Mouse (Mus musculus): ENCODE data around the gene Aqp12. TPM values are rescaled to one million over a fixed set of nuclear protein-coding genes. Genes with fewer than 3 reads are reported as not detected.

Aqp12 gene
- polyA plus RNA-seq, 1 experiment from 2014 or later, result not detected

DNA sequence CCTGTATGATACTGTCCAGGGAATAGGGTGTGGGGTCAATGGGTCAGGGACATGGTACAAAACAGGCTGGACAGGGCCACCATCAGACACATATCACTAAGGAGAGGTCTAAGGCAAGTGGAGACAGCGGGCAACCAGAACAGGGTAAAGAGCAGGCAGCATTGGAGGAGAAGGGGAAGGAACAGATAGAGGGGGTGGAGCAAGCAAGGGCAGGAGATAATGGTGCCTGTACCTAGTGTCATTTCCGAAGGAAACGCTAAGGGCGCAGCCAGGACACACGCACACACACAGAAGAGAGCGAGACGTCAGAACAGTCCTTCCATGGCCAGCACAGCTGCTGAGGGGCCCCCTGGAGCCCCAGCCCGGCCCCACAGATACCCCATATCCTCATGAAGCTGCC, 20.5 kb downstream of the Aqp12 start:
- H3K4me3 ChIP-seq (replicated peaks), result no peak overlapping the region
- H3K4me1 ChIP-seq (replicated peaks), result no peaks in the 10 kb centered on the region
- H3K36me3 ChIP-seq, result peaks cover 99% of the 10 kb centered on the region
- no peaks in the 10 kb centered on the region for H3K9me3 ChIP-seq
- H3K27me3 ChIP-seq, result no peaks in the 10 kb centered on the region
- no peak; the same call in 1 of the 2 replicates for ATAC-seq
- WGBS, result 91% methylated on average over 8 of the region's 8 CpGs
- no peak overlapping the region for H3K4me2 ChIP-seq (replicated peaks)
- no peak overlapping the region for H3K9ac ChIP-seq (replicated peaks)
- H3K27ac ChIP-seq, result no peak overlapping the region

DNA sequence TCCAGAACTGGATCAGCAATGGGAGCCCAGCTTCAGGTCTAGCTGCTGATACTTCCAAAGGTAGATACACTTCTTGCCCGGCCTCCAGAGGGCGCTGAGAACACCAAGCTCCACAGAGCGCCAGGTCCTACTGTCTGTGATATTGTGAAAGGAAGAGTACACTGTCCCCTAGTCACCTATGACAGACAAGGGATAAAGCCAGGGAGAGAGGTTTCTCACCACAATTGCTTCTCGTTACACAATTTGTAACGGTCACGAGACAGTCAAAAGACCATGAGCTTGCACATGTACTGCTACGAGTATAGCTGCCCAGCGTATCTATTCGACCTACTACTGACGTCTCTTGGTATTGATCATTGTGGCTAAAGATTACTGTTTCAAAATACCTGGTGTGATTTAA, 23.3 kb downstream of the Aqp12 start:
- no peak for ATAC-seq
- Histone ChIP-seq H3K36me3 (peaks cover 99% of the 10 kb centered on the region), H3K27me3 (no peaks in the 10 kb centered on the region), H3K27ac (no peak overlapping the region), H3K9ac (replicated peaks) (no peak overlapping the region), H3K4me2 (replicated peaks) (no peak overlapping the region), H3K9me3 (no peaks in the 10 kb centered on the region), H3K4me3 (replicated peaks) (no peak overlapping the region), H3K4me1 (replicated peaks) (no peaks in the 10 kb centered on the region)
- WGBS, result 97% methylated on average over 10 of the region's 10 CpGs

DNA sequence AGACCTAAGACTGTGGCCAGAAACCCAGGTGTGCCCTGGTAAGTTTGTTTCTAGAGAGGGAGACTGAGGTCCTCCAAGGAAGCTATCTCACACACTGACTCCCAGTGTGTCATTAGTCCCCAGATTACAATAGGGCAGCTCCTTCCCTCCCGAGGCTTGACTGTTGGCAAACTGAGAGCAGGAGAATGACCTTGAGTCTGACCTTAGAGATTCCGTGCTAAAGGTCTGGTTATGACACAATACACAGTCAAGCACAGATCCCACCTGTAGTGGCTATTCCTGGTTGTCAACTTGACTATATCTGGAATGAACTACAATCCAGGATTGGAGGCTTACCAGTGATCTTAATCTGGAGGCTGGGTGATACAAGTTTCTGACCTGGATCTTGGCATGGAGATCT, 23.9 kb downstream of the Aqp12 start:
- Histone ChIP-seq H3K9ac (replicated peaks) (no peak overlapping the region), H3K4me3 (replicated peaks) (no peak overlapping the region), H3K4me1 (replicated peaks) (no peaks in the 10 kb centered on the region), H3K27me3 (no peaks in the 10 kb centered on the region), H3K27ac (no peak overlapping the region), H3K4me2 (replicated peaks) (no peak overlapping the region), H3K9me3 (no peaks in the 10 kb centered on the region), H3K36me3 (peaks cover 99% of the 10 kb centered on the region)
- 93% methylated on average over 2 of the region's 2 CpGs for WGBS
- ATAC-seq, result no peak

GRCm38 (mm10) chr1:93031199-93031598, 25.1 kb downstream of the Aqp12 start:
- no peak for ATAC-seq
- H3K9ac ChIP-seq (replicated peaks), result no peak overlapping the region
- no peaks in the 10 kb centered on the region for H3K9me3 ChIP-seq
- peaks cover 99% of the 10 kb centered on the region for H3K36me3 ChIP-seq
- no peaks in the 10 kb centered on the region for H3K4me1 ChIP-seq (replicated peaks)
- WGBS, result 94% methylated on average over 3 of the region's 3 CpGs
- H3K4me2 ChIP-seq (replicated peaks), result no peak overlapping the region
- no peak overlapping the region for H3K27ac ChIP-seq
- no peaks in the 10 kb centered on the region for H3K27me3 ChIP-seq
- H3K4me3 ChIP-seq (replicated peaks), result no peak overlapping the region

DNA sequence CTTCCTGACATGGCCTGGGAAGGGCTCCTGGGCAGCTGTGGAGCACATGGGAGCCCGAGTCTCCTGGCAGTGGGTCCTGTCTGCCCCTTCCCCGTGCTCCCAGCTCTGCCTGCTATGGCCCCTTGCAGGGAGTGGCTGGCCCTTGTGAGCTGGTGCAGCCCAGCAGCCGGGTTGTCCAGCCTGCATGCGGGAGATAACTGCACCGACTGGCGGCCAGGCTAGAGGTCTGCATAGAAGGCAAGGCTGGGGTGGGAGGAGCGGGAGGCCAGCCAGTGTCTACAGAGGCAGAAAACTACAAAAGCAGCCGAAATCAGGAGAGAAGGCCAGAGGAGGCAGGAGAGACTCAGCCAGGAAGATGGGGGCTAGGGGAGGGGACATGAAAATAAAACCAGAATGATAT, 27.9 kb downstream of the Aqp12 start:
- Histone ChIP-seq H3K4me2 (replicated peaks) (no peak overlapping the region), H3K27me3 (no peaks in the 10 kb centered on the region), H3K9ac (replicated peaks) (no peak overlapping the region), H3K27ac (no peak overlapping the region), H3K4me1 (replicated peaks) (no peaks in the 10 kb centered on the region), H3K4me3 (replicated peaks) (no peak overlapping the region), H3K9me3 (no peaks in the 10 kb centered on the region), H3K36me3 (peaks cover 99% of the 10 kb centered on the region)
- WGBS, result 60% methylated on average over 8 of the region's 8 CpGs
- no peak for ATAC-seq

DNA sequence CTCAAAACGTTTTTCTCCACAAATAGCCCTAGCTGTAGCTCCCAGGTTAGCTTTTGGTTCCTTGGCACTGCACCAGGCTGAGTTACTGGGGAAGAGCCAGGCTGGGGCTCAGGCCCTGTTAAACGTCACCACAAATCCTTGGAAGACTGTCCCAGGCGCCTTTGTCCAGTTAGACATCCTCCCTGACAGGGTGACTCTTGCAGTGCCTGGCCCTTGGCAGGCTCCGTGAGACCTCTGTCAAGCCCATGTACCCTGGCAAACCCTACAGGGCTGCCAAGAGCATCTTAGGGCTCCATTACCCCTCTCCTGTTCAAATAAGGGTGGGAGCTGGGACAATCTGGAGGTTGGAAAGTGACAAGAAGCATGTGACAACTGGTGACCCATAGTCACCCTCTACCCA, 29.8 kb downstream of the Aqp12 start:
- Histone ChIP-seq H3K27ac (no peak overlapping the region), H3K4me2 (replicated peaks) (no peak overlapping the region), H3K9ac (replicated peaks) (no peak overlapping the region), H3K36me3 (peaks cover 100% of the 10 kb centered on the region), H3K4me1 (replicated peaks) (no peaks in the 10 kb centered on the region), H3K27me3 (no peaks in the 10 kb centered on the region), H3K4me3 (replicated peaks) (no peak overlapping the region), H3K9me3 (no peaks in the 10 kb centered on the region)
- 80% methylated on average over 4 of the region's 4 CpGs for WGBS
- ATAC-seq, result no peak

DNA sequence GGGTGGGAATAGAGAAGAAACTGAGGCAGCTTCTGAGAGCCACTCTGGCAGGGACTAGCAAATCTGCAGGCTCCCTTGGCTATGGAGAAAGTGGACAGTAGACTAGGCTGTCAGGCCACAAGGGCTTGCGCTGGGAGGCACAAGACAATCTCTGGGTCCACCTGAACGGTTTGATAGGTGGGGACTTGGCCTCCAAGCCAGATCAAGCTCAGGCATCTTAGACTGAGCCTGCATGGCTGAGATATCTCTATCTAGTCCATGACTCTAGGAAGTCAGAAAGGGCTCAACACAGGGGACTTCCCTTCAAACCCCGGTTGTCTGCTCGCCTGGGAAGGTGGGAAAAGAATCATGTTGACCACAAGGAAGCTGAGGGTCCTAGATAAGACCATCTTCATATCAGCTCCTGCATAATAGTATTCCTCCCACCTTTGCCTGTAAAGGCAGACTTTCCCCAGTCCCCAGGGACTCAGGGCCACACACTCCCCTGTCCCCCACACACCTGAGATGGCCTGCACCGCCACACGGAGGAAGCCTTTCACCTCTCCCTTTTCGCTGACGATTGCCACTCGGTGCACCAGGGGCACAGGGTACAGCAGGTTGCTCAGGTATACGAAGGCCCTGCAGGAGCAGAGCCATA, 40.1 kb downstream of the Aqp12 start:
- H3K9me3 ChIP-seq, result no peaks in the 10 kb centered on the region
- WGBS, result 90% methylated on average over 10 of the region's 10 CpGs
- no peak overlapping the region for H3K27ac ChIP-seq
- H3K9ac ChIP-seq (replicated peaks), result no peak overlapping the region
- no peaks in the 10 kb centered on the region for H3K4me1 ChIP-seq (replicated peaks)
- no peaks in the 10 kb centered on the region for H3K27me3 ChIP-seq
- H3K4me2 ChIP-seq (replicated peaks), result no peak overlapping the region
- H3K36me3 ChIP-seq, result peaks cover 96% of the 10 kb centered on the region
- ATAC-seq, result no peak
- H3K4me3 ChIP-seq (replicated peaks), result no peak overlapping the region

GRCm38 (mm10) chr1:93050071-93050470, 43.9 kb downstream of the Aqp12 start:
- peaks cover 97% of the 10 kb centered on the region for H3K36me3 ChIP-seq
- H3K9ac ChIP-seq (replicated peaks), result no peak overlapping the region
- WGBS, result 95% methylated on average over 3 of the region's 3 CpGs
- H3K9me3 ChIP-seq, result no peaks in the 10 kb centered on the region
- no peaks in the 10 kb centered on the region for H3K27me3 ChIP-seq
- no peak overlapping the region for H3K4me3 ChIP-seq (replicated peaks)
- no peak overlapping the region for H3K27ac ChIP-seq
- H3K4me2 ChIP-seq (replicated peaks), result no peak overlapping the region
- H3K4me1 ChIP-seq (replicated peaks), result no peaks in the 10 kb centered on the region
- ATAC-seq, result no peak

- ATAC-seq, result no peak
- no peak overlapping the region for H3K9ac ChIP-seq (replicated peaks)
- H3K4me3 ChIP-seq (replicated peaks), result no peak overlapping the region
- H3K27me3 ChIP-seq, result no peaks in the 10 kb centered on the region
- no peaks in the 10 kb centered on the region for H3K4me1 ChIP-seq (replicated peaks)
- H3K9me3 ChIP-seq, result no peaks in the 10 kb centered on the region
- peaks cover 99% of the 10 kb centered on the region for H3K36me3 ChIP-seq
- no peak overlapping the region for H3K4me2 ChIP-seq (replicated peaks)
- WGBS, result 65% methylated on average over 18 of the region's 23 CpGs
- no peak overlapping the region for H3K27ac ChIP-seq
Measured at GRCm38 (mm10) chr1:93051124-93051833, 45.1 kb downstream of the Aqp12 start.

Other genes starting within 250 kb of the Aqp12 start
- gene Gpc1, start 174.7 kb upstream of the Aqp12 start, polyA plus RNA-seq (2015; fragmentation: Nextera tagmentation; extraction: Ambion mirVana), result 55.8 and 67.7 TPM in 2 replicates
- 0.72 and 1.0 TPM in 2 replicates for gene Ankmy1, start 103.4 kb upstream of the Aqp12 start, polyA plus RNA-seq (2015; fragmentation: Nextera tagmentation; extraction: Ambion mirVana)
- gene Dusp28, start 99.4 kb upstream of the Aqp12 start, polyA plus RNA-seq (2015; fragmentation: Nextera tagmentation; extraction: Ambion mirVana), result 15.7 and 16.3 TPM in 2 replicates
- 20.1 and 24.8 TPM in 2 replicates for gene Rnpepl1, start 95.6 kb upstream of the Aqp12 start, polyA plus RNA-seq (2015; fragmentation: Nextera tagmentation; extraction: Ambion mirVana)
- 62.6 and 63.2 TPM in 2 replicates for gene Capn10, start 72.0 kb upstream of the Aqp12 start, polyA plus RNA-seq (2015; fragmentation: Nextera tagmentation; extraction: Ambion mirVana)
- 0.34 and 0.44 TPM in 2 replicates for gene Gpr35, start 55.5 kb upstream of the Aqp12 start, polyA plus RNA-seq (2015; fragmentation: Nextera tagmentation; extraction: Ambion mirVana)
- gene Kif1a, start 95.6 kb downstream of the Aqp12 start, polyA plus RNA-seq (2015; fragmentation: Nextera tagmentation; extraction: Ambion mirVana), result 272 and 327 TPM in 2 replicates
- gene Agxt, start 128.9 kb downstream of the Aqp12 start, polyA plus RNA-seq (2015; fragmentation: Nextera tagmentation; extraction: Ambion mirVana), result not detected in 2 replicates
- gene 2310007B03Rik, start 154.6 kb downstream of the Aqp12 start, polyA plus RNA-seq (2015; fragmentation: Nextera tagmentation; extraction: Ambion mirVana), result not detected in 2 replicates
- gene Crocc2, start 162.4 kb downstream of the Aqp12 start, polyA plus RNA-seq (2015; fragmentation: Nextera tagmentation; extraction: Ambion mirVana), result 0.12 and 0.24 TPM in 2 replicates
- 5.8 and 6.7 TPM in 2 replicates for gene Sned1, start 229.5 kb downstream of the Aqp12 start, polyA plus RNA-seq (2015; fragmentation: Nextera tagmentation; extraction: Ambion mirVana)